ENCODE assay signal across 9 mouse cellular contexts in the genomic region with DNA sequence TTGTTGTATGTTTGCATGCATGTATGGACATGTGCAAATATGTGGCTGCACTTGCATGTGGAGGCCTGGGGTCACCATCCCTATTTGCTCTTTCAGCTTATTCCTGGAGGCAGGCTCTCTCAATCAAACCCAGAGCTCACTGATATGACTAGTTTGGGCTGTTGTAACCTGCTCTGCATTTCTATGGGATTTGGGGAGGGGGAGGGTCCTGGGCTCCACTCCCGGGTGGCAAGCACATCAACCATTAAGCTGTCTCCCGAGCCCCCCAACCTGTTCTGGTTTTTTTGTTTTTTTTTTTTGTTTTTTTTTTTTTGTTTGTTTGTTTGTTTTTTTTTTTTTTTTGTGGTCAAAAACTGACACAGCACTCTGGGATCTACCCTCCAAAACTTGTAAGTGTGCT.
"Had no signal": no experiment of that assay in that cellular context is flagged by ENCODE, and none has a peak within 500 bp of the region (broad histone marks: within the 10 kb centered on the region; RNA-seq: fewer than 3 reads in every experiment).

No protein-coding gene starts in this region.

- ATAC-seq: liver, embryonic 12.5 days; midbrain, embryonic 15.5 days had no signal

- DNase-seq: right cerebral cortex, postnatal 14 days; thymus, postnatal 36 days had no signal

- H3K36me3 ChIP-seq: kidney, embryonic 15.5 days; limb, embryonic 15.5 days; liver, embryonic 12.5 days; midbrain, embryonic 15.5 days had no signal

- H3K9me3 ChIP-seq: kidney, embryonic 15.5 days; limb, embryonic 15.5 days; liver, embryonic 12.5 days; midbrain, embryonic 15.5 days had no signal

- H3K4me1 ChIP-seq: liver, embryonic 12.5 days; megakaryocyte, embryonic 14.5 days had no signal

- H3K4me2 ChIP-seq: kidney, embryonic 15.5 days; liver, embryonic 12.5 days; lung, embryonic 14.5 days; midbrain, embryonic 15.5 days had no signal

- H3K4me3 ChIP-seq: kidney, embryonic 15.5 days; left cerebral cortex, adult 2 months; limb, embryonic 15.5 days; liver, embryonic 12.5 days; megakaryocyte, embryonic 14.5 days; midbrain, embryonic 15.5 days had no signal

- H3K9ac ChIP-seq: kidney, embryonic 15.5 days; limb, embryonic 15.5 days; liver, embryonic 12.5 days; lung, embryonic 14.5 days; midbrain, embryonic 15.5 days had no signal

- H3K27me3 ChIP-seq: megakaryocyte, embryonic 14.5 days had no signal

- H3K27ac ChIP-seq: kidney, embryonic 15.5 days; left cerebral cortex, adult 2 months; limb, embryonic 15.5 days; liver, embryonic 12.5 days; midbrain, embryonic 15.5 days had no signal
